Mouse (Mus musculus) hindlimb bud, embryonic 11.5 days (tissue): ENCODE measurements at regions not wholly inside any gene's neighbourhood (a gene's known extent, or its start where the extent isn't known, plus 50 kb on each side); places are given as distances from the start of the nearest gene placed in this dataset.
"Not testable (repeated sequence)": the region's sequence is repeated elsewhere in the genome, so short reads cannot be mapped to it uniquely, and the experiment has no call there.

Experiments used
- DNase-seq: peaks from one replicate; pipeline ENCODE4 v3.0.0-alpha.2; 2012; ENCODE audit warnings: low read depth, low spot score; ENCODE audit errors: extremely low spot score

- no peak for DNase-seq
These were observed 207.3 kb upstream of the Htr1f start for GRCm38 (mm10) chr16:65312947-65313346.

GRCm38 (mm10) chr16:65315052-65315451, 205.3 kb upstream of the Pou1f1 start:
- no peak for DNase-seq

- DNase-seq, result no peak
These were observed 187.9 kb upstream of the Pou1f1 start for GRCm38 (mm10) chr16:65332412-65332811.

GRCm38 (mm10) chr16:65339225-65339624, 181.1 kb upstream of the Pou1f1 start:
- DNase-seq, result no peak

- no peak for DNase-seq
These were observed 160.4 kb upstream of the Pou1f1 start for GRCm38 (mm10) chr16:65359881-65360280.

GRCm38 (mm10) chr16:65369271-65369670, 151.0 kb upstream of the Pou1f1 start:
- DNase-seq, result no peak

- no peak for DNase-seq
These were observed 149.4 kb upstream of the Pou1f1 start for GRCm38 (mm10) chr16:65370939-65371338.

GRCm38 (mm10) chr16:65376553-65376952, 143.8 kb upstream of the Pou1f1 start:
- no peak for DNase-seq

GRCm38 (mm10) chr16:65378276-65378675, 142.0 kb upstream of the Pou1f1 start:
- no peak for DNase-seq

GRCm38 (mm10) chr16:65379939-65380338, 140.4 kb upstream of the Pou1f1 start:
- no peak for DNase-seq

GRCm38 (mm10) chr16:65403926-65404648, 116.2 kb upstream of the Pou1f1 start:
- DNase-seq, result no peak

GRCm38 (mm10) chr16:65404816-65405215, 115.5 kb upstream of the Pou1f1 start:
- DNase-seq, result no peak

- no peak for DNase-seq
These were observed 114.3 kb upstream of the Pou1f1 start for GRCm38 (mm10) chr16:65405824-65406556.

- DNase-seq, result not testable (repeated sequence)
These were observed 88.3 kb upstream of the Pou1f1 start for GRCm38 (mm10) chr16:65432046-65432445.

- no peak for DNase-seq
These were observed 84.2 kb upstream of the Pou1f1 start for GRCm38 (mm10) chr16:65436076-65436475.

GRCm38 (mm10) chr16:65441954-65442353, 78.4 kb upstream of the Pou1f1 start:
- DNase-seq, result no peak

GRCm38 (mm10) chr16:65448810-65449209, 71.5 kb upstream of the Pou1f1 start:
- no peak for DNase-seq

- DNase-seq, result no peak
These were observed 69.6 kb upstream of the Pou1f1 start for GRCm38 (mm10) chr16:65450706-65451105.

GRCm38 (mm10) chr16:65451885-65452284, 68.4 kb upstream of the Pou1f1 start:
- no peak for DNase-seq

- DNase-seq, result not testable (repeated sequence)
These were observed 63.4 kb upstream of the Pou1f1 start for GRCm38 (mm10) chr16:65456948-65457347.

- DNase-seq, result no peak
These were observed 62.1 kb upstream of the Pou1f1 start for GRCm38 (mm10) chr16:65458234-65458633.

GRCm38 (mm10) chr16:65469681-65470080, 50.6 kb upstream of the Pou1f1 start:
- peak; percentile 50 for DNase-seq
